Mouse (Mus musculus): ENCODE measurements around the gene Git1.
"Not testable (repeated sequence)": the region's sequence is repeated elsewhere in the genome, so short reads cannot be mapped to it uniquely, and the experiment has no call there.

Git1 gene

DNA sequence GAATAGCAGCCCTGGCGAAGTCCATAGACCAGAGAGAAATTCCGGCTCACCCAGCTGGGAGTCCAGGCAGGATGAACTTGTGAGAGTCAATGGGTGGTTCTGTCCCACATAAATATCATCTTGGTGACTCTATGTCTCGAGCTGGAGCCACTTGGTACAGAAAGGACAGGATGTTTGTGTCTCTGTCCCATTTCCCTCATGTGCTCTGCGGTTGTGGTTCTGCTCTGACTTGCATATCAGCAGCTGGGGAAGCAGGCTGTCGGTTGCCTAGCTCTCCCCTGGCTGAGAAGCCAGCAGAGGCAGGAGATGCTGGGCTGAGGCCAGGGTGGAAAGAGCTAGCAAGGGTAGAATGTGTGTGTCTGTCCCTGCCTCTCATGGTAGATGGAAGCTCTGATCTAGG, 25.7 kb downstream of the Git1 start, which contains the start of gene Gm10392:
Gm10392 (minus strand) TSS at position 156 of the 400 bp plus-strand sequence.
- peak in 1 of 2 experiments; percentile 22 for DNase-seq (ENCODE audit: low spot score in 2 of 2)

DNA sequence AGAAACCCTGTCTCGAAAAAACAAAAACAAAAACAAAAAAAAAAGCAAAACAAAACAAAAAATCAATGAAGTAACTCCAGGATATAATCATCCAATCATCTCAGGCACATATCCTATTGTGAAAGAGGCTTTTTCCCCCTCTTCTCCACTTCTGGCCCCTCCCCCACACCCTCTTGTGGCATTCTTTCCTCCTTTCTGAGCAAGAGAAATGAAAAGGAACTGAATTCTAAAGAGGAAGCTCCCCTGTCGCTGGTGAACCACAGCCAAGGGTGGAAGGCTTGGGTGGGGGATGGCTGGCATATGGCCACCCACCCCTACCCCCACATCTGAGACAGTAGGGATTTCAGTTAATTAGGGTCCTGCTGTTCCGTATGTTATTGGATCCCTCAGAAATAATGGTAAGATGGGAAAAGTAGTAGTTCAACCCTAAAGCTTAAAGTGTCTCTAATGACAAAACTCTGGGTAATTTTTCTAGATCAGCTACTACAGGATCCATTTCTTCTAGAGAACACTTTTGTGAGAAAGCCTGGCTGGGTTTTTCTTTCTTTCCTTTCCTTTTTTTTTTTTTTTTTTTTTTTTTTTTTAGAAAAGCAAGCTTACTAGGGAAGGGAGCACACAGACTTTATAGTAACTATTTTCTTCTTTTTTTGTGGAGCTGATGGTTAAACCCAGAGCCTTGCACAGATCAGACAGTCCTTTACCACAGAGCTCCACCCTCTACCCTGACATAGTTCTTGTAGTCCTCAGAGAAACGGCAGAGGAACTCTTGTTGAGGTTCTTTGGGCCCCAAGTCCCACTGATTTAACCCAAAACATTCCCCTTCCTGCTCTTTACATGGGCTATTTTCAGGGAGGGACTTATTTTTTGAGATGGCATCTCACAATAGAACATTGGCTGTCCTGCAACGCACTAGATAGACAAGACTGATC, 27.5 kb downstream of the Git1 start:
- DNase-seq (ENCODE audit: low spot score in 2 of 2): peak in 1 of 2 experiments; percentile 37

DNA sequence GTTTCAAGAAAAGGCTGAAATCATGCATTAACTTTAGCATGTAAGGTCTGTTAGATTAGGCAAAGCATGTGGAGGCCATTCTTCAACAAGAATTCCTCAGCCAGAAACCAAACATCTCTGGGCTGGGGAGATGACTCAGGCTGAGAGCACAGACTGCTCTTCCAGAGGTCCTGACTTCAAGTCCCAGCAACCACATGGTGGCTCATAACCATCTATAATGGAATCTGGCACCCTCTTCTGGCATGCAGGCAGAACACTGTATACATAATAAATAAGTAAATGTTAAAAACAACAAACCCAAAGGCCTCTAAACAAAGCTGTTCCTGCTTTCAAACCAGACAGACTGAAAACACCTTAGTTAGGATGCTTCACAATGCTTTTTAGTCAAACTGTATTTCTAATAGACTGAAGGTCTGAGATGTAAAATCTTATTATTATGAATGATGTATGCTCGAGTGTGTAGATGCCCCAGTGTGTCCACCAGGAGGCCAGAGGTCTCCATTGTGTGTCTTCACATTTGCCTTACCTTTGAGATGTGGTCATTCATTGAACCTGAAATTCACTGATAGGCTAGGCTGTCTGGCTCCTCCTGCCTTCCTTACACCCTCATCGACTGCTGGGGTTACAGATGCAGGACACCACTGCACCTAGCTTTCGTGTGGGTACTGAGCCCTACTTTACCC, 32.6 kb downstream of the Git1 start:
- DNase-seq (ENCODE audit: low spot score in 2 of 2): no peak

DNA sequence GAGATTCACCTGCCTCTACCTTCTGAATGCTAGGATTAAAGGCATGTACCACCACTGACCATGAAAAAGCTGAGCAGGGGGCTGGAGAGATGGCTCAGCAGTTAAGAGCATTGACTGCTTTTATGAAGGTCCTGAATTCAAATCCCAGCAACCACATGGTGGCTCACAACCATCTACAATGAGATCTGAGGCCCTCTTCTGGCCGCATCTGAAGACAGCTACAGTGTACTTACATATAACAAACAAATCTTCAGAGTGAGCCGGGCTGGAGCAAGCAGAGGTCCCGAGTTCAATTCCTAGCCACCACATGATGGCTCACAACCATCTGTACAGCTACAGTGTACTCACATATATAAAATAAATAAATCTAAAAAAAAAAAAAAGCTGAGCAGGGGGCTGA, 35.1 kb downstream of the Git1 start:
- not testable (repeated sequence) for DNase-seq (ENCODE audit: low spot score in 2 of 2)

DNA sequence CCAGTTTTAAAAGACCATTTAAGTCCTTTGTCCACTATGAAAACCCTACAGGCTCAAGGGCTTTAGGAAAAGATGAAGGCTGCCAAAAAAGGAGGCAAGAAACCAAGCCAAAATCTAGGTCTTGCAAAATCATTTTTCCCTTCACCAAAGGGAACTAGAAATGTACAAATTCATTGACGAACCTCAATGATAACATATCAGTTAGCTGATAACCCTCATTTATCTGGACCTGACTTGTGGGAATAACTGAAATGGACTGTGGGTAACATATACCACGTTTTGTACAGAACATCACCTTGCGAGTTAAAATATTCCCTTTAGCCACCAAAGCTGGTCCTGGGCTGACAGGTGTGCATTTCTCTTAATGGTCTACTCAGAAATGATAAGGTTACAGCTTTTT, 36.3 kb downstream of the Git1 start:
- no peak for DNase-seq (ENCODE audit: low spot score in 2 of 2)

DNA sequence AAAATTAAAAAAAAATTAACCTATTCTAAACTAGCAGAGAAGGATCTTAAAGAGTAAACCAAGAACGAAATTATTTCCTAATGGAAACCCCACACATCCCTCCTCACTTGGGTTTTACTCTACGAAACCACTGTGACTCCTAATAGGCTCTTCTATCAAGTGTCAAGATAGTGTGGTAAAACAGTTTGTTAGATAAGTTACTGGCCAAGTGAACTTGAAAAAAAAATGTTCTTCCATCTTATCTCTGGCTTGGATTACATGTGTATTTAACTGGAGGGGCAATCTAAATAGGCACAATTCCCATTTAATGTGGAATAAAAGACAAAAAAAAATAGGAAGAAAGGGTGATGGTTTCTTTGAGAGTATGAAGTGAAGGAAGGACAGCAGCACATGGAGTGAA, 37.5 kb downstream of the Git1 start:
- no peak for DNase-seq (ENCODE audit: low spot score in 2 of 2)

DNA sequence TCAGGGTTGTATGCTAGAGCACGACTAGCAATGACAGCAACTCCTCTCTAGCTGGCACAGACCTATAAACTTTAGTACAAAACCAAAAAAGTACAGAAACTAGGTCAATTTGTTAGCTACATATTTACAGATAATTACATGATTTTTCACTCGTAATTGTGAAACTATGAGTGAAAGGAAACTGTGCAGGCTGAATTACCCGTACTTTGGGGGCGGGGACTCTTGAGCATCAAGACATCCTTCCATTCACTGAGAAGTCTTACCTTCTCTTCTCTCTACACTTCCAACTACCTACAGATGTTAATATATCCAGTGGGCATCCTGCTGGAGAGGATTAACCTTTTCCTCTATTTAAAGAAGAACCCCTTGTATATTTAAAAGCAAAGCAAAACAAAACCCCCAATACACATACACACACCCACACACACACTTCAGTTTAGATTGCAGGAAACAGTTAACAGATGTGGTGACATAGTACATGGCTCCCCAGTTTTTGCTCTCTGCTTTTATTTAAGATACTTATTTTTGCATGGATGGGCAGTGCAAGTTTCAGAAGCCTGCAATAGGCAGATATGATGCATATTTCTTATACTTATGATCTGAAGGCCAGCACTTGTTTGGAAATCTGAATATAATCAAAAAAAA, 39.0 kb downstream of the Git1 start:
- DNase-seq (ENCODE audit: low spot score in 2 of 2): no peak

DNA sequence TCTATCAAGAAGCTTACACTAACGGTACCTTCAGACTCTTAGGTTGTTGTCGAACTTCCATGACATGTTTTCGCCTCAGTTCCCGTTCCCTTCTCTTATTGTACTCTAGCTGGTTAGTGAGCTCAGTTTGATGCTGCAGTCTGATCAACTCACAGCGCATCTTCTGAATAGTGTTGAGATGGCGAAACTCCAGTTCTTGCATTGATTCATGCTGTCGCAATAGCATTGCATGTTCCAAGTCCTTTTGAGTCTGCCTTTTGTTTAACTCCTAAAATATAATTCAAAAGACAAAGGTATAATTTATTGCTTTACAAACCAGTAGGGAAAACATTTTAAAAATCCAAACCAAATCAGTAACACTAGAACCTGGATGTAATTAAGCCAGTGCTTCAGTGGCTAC, 51.9 kb downstream of the Git1 start:
- no peak for DNase-seq (ENCODE audit: low spot score in 2 of 2)
